Mouse (Mus musculus) heart, embryonic 10.5 days (tissue): Measurements from ENCODE around the gene Wwox. TPM values are rescaled to one million over a fixed set of nuclear protein-coding genes. Genes with fewer than 3 reads are reported as not detected.

Experiments used
- DNase-seq: peaks from one replicate; pipeline ENCODE4 v3.0.0-alpha.2; 2017; ENCODE audit warnings: low spot score
- H3K27ac ChIP-seq: fragments of 300-500 bp; sonication (generic); 2 replicates; pipeline ENCODE4 v1.5.1; 2016; ENCODE audit warnings: mild to moderate bottlenecking
- H3K27me3 ChIP-seq: fragments of 300-500 bp; sonication (generic); 2 replicates; pipeline ENCODE4 v1.6.1; 2016; ENCODE audit warnings: mild to moderate bottlenecking; ENCODE audit not compliant: poor library complexity, insufficient read depth, severe bottlenecking
- H3K36me3 ChIP-seq: fragments of 300-500 bp; sonication (generic); 2 replicates; pipeline ENCODE4 v1.6.1; 2016; ENCODE audit warnings: mild to moderate bottlenecking, moderate library complexity
- H3K4me1 ChIP-seq: fragments of 300-500 bp; sonication (generic); 2 replicates; pipeline ENCODE4 v1.6.1; 2016; ENCODE audit warnings: mild to moderate bottlenecking
- H3K4me3 ChIP-seq: fragments of 300-500 bp; sonication (generic); 2 replicates; pipeline ENCODE4 v1.5.1; 2016; ENCODE audit warnings: mild to moderate bottlenecking, moderate library complexity
- H3K9me3 ChIP-seq: fragments of 300-500 bp; sonication (generic); 2 replicates; pipeline ENCODE4 v1.6.1; 2016; ENCODE audit warnings: mild to moderate bottlenecking, moderate library complexity
- WGBS: fragments of 180-500 bp; shearing (Covaris S2); methylation state at CpG from one replicate; pipeline ENCODE4 v1.1.7; 2016; 5-methylcytosine and 5-hydroxymethylcytosine counted together
- polyA plus RNA-seq: library from polyadenylated mRNA; unstranded; fragments of >200 nt; fragmentation: Nextera tagmentation; extraction: Ambion mirVana; gene quantifications from 2 replicates; pipeline ENCODE4 v1.2.1, GENCODE M21; 2016

The Wwox gene
- polyA plus RNA-seq, 1 experiment from 2014 or later = 9.8 TPM

DNA sequence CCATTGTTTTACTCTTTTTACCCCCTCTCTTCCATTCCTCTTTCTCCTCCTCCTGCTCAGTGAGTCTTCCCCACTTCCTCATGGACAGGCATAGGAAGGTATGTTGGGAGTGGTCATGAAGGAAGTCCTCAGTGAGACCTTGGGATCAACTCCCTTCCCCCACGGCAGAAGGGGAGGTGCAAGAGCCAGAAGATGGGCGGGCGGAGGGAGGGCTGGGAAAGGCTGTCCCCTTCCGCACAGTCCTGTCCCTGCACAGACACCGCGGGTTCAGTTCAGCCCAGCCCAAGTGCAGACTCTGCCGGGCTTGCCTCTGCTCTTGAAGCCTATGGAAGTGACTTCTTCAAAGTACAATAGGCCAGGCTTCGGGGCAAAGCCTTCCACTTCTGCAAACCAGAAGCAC lies 38.3 kb downstream of the Wwox start:
- no peak for DNase-seq
- Histone ChIP-seq H3K36me3 (no peaks in the 10 kb centered on the region), H3K4me3 (no peak overlapping the region), H3K27ac (no peak overlapping the region), H3K27me3 (no peaks in the 10 kb centered on the region), H3K9me3 (no peaks in the 10 kb centered on the region), H3K4me1 (peaks cover 5% of the 10 kb centered on the region; the same call in 1 of the 2 replicates)
- 61% methylated on average over 8 of the region's 8 CpGs for WGBS

DNA sequence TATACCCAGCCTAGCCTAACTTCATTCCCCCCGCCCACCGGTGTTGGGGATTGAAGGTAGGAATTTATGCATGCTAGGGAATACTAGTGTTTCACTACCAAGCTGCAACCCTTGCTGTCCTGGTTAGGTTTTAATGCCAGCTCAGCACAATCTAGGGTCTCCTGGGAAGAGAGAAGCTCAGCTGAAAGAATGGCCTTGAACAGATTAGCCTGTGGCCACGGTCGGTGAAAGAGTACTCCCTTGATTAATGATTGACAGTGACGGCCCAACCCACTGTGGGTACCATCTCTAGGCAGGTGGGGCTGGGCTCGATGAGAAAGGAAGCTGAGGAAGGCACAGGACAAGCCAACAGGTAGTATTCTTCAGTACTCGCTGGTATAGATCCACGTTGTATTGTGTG lies 40.3 kb downstream of the Wwox start:
- DNase-seq = no peak
- H3K36me3 ChIP-seq = no peaks in the 10 kb centered on the region
- H3K4me3 ChIP-seq = no peak overlapping the region
- 79% methylated on average over 8 of the region's 8 CpGs for WGBS
- no peaks in the 10 kb centered on the region for H3K9me3 ChIP-seq
- H3K27ac ChIP-seq = no peak overlapping the region
- H3K27me3 ChIP-seq = no peaks in the 10 kb centered on the region
- peaks cover 12% of the 10 kb centered on the region for H3K4me1 ChIP-seq

DNA sequence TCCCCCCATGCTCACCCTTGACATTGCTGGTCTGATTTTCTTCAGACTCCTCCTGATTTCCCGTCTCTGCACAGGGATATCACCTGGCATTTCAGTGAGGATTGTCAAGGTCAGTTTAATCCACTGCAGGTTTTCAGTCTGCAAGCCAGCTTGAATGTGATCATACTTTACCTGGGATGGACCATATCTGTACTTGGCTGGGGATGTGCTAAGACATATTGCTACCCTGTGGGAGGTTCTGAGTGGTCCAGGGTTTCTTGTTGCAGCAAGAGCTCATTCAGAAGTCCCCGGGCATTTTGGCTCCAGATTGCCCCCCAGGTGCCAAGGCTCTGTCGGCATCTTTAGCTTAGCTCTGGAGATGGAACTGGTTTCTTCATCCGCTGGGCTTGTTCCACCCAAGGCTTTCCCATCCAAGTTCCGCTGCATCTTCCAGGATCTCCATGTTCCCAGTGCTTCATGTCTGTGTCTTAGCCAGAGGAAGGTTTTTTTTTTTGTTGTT lies 52.3 kb downstream of the Wwox start:
- no peak overlapping the region for H3K27ac ChIP-seq
- WGBS = 87% methylated on average over 5 of the region's 5 CpGs
- no peak for DNase-seq
- no peaks in the 10 kb centered on the region for H3K27me3 ChIP-seq
- H3K4me3 ChIP-seq = no peak overlapping the region
- no peaks in the 10 kb centered on the region for H3K9me3 ChIP-seq
- peaks cover 9% of the 10 kb centered on the region; the same call in 1 of the 2 replicates for H3K4me1 ChIP-seq
- H3K36me3 ChIP-seq = no peaks in the 10 kb centered on the region

DNA sequence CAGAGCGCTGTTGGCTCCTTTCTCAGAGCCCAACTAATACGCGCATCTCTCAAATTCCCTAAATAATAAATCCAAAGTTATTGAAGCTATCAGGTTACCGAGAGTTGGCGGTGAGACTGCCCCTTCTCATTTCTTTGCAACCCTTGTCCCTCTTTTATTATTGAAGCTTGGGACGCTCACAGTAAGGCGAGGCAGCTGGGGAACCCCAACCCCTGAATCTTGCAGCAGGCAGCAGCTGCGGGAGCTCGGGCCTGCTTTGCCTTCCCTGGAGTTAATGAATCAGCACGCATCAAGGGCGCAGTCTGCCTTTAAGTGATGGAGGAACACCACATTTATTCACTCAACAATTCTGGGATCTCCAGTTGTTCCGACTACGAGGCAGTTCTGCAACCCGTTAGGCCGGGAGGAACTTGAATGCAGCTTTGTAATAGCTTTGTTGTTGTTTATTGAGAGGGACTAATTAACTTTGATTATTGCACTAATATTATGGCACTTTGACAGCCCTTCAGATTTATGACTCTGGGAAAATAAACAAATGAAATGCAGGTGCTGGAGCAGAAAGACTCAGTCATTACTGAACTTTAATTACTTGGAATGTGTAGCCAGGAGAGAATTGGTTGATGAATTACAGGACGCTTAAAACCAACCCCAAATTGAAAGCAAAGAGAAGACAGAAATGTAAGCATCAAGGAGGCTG lies 60.1 kb downstream of the Wwox start:
- H3K9me3 ChIP-seq = no peaks in the 10 kb centered on the region
- no peak for DNase-seq
- 82% methylated on average over 16 of the region's 16 CpGs for WGBS
- H3K4me3 ChIP-seq = no peak overlapping the region
- H3K4me1 ChIP-seq = peaks cover 9% of the 10 kb centered on the region
- H3K27me3 ChIP-seq = no peaks in the 10 kb centered on the region
- H3K27ac ChIP-seq = no peak overlapping the region
- no peaks in the 10 kb centered on the region for H3K36me3 ChIP-seq

DNA sequence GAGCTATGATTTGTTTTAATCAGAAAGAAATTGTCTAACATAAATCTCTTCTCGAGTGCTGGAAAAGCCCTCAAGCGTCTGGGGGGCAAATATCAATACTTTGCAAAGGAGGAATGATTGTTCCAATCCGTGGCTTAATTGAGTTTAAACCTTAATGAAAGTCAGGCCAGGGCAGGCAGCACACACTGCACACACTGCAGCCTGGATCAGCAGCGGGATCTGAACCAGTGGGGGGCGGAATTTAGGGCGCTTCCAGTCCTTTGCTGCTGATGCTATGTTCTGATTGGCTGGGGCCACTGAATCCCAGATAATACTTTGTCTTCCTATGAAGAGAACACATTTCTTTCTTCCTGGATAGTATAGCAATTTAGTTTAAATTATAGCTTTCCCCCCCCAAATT lies 62.5 kb downstream of the Wwox start:
- peaks cover 25% of the 10 kb centered on the region for H3K4me1 ChIP-seq
- no peak overlapping the region for H3K27ac ChIP-seq
- H3K9me3 ChIP-seq = no peaks in the 10 kb centered on the region
- peaks cover 2% of the 10 kb centered on the region; the same call in 1 of the 2 replicates for H3K27me3 ChIP-seq
- H3K4me3 ChIP-seq = no peak overlapping the region
- WGBS = 65% methylated on average over 6 of the region's 6 CpGs
- no peak for DNase-seq
- no peaks in the 10 kb centered on the region for H3K36me3 ChIP-seq

DNA sequence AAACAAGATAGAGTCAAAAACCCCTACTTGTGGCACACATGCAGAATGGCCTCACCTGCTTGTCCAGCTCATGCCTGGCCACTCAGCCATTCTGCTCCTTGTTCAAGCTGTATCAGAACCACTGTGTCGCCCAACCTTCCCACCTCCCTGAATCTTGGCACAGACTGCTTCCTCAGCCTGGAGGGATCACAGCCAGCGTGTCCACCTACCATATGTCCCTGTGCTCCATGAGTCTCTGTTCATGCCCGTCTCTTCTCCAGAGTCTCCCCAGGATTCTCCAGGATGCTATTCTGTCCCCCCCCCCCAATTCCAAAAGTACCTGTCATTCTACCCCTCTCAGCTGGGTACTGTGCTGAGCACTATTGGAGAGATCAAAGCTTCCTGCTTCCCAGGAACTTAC lies 63.7 kb downstream of the Wwox start:
- no peaks in the 10 kb centered on the region for H3K36me3 ChIP-seq
- H3K27me3 ChIP-seq = peaks cover 6% of the 10 kb centered on the region; the same call in 1 of the 2 replicates
- no peak overlapping the region for H3K4me3 ChIP-seq
- no peak for DNase-seq
- no peaks in the 10 kb centered on the region for H3K9me3 ChIP-seq
- WGBS = 76% methylated on average over 3 of the region's 3 CpGs
- H3K4me1 ChIP-seq = peaks cover 21% of the 10 kb centered on the region
- no peak overlapping the region for H3K27ac ChIP-seq

DNA sequence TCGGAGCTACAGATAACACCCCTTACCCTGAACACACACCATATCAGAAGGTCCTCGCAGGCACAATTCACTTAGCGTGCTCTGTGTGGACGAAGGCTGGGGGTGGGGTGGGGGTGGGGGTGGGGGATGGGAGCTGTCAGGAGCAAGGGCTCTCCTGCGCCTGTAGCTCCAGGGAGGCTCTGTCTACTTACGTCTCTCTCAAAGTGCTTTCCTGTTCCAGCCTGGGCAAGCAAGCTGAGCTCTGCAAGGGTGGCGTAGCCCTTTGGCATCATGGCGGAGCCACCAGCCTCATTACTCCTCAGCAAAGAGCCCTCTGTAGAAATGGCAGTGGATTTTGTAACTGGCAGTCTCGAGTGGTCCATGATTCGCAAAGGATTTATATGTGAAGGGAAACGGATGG lies 65.4 kb downstream of the Wwox start:
- no peaks in the 10 kb centered on the region for H3K9me3 ChIP-seq
- peaks cover 6% of the 10 kb centered on the region; the same call in 1 of the 2 replicates for H3K27me3 ChIP-seq
- 38% methylated on average over 11 of the region's 11 CpGs for WGBS
- H3K36me3 ChIP-seq = no peaks in the 10 kb centered on the region
- DNase-seq = no peak
- H3K27ac ChIP-seq = peak overlapping the region; percentile 32; the same call in 1 of the 2 replicates
- peaks cover 23% of the 10 kb centered on the region for H3K4me1 ChIP-seq
- H3K4me3 ChIP-seq = peak overlapping the region; percentile 28

DNA sequence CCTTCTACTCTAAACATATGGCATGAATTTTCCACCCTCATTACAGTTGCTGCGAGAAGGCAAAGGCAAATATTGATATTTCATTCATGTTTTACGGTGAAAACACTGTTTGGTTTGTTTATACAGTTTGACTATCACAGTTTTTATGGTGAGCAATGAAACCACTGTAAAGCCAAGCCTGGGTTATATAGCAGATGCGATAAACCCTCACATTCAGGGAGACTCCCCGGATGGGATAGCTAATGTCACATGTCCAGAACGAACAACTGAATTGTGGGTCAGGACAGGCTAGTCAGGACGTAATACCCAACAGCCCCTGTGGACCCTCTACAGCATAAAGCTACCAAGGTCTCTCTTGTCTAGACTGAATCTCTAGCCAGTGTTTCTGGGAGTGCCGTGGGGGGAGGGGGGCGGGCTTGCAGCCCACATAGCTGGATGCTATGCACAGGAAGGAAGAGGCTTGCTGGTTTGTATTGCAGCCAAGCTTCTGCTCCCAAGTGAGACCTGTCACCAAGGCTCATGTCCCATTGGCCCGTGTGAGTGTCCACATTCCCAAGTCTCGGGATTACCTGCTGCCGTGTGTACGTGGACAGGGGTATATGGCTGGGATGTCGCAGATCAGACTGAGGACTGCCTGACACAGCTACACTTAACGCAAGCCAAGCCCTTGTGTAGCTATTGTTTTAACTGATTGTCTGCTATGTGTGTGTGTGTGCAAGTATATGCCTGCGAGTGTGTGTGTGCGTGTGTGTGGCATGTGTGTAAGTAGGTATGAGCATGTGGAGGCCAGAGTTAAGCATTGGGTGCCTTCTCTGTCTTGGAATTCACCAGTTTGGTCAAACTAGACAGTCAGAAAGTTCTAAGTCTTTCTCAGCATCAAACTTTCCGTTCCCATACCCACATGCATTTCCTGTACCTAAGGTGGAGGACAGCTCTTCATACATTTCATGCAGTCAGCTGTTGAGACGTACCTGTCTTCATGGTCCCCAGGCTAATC lies 66.2 kb downstream of the Wwox start:
- H3K36me3 ChIP-seq = no peaks in the 10 kb centered on the region
- WGBS = 79% methylated on average over 18 of the region's 18 CpGs
- no peak overlapping the region for H3K27ac ChIP-seq
- H3K4me3 ChIP-seq = no peak overlapping the region
- H3K9me3 ChIP-seq = no peaks in the 10 kb centered on the region
- no peak for DNase-seq
- peaks cover 6% of the 10 kb centered on the region; the same call in 1 of the 2 replicates for H3K27me3 ChIP-seq
- peaks cover 23% of the 10 kb centered on the region for H3K4me1 ChIP-seq

DNA sequence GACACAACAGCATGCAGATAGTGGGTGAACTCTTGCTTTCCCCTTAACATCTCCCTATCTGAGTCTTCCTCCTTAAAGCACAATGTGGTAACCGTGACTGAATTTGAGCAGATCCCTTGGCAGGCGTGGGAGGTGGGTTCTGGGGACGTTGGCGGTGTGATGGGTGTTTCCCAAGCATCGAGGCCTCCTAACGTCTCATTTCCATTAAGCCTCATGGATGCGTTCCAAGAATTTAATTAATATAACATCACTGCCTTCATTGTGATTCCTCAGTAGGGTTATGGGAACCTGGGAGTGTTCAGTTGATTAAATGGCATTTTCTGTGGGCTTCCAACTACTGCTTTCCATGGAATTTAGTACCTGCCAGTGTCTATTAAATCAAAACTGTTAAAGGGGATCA lies 67.9 kb downstream of the Wwox start:
- H3K4me1 ChIP-seq = peaks cover 23% of the 10 kb centered on the region

DNA sequence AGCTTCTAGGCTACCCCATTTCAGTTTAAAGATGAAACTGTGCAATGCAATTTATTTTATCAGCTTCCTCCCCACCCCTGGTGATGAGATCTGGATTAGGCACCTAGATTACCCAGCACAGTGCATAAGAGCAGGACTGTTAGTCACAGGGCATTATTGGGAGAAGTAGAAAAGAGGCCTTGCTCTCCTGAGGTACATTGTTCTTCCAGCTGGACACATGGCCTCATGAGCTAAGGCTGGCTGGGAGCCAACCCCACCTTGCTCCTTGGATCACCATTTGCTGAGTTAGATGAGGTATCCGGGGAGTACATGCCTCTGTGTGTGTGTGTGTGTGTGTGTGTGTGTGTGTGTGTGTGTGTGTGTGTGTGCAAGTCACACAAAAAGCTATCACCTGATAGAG lies 70.8 kb downstream of the Wwox start:
- DNase-seq = no peak
- Histone ChIP-seq H3K27ac (no peak overlapping the region), H3K4me1 (peaks cover 12% of the 10 kb centered on the region; the same call in 1 of the 2 replicates), H3K4me3 (no peak overlapping the region), H3K9me3 (no peaks in the 10 kb centered on the region), H3K27me3 (peaks cover 6% of the 10 kb centered on the region; the same call in 1 of the 2 replicates), H3K36me3 (no peaks in the 10 kb centered on the region)
- WGBS = 76% methylated on average over 1 of the region's 1 CpGs

More for the DNA sequence above, 67.9 kb downstream of the Wwox start:
- no peaks in the 10 kb centered on the region for H3K9me3 ChIP-seq
- H3K27me3 ChIP-seq = peaks cover 6% of the 10 kb centered on the region; the same call in 1 of the 2 replicates
- no peak overlapping the region for H3K27ac ChIP-seq
- WGBS = 85% methylated on average over 7 of the region's 7 CpGs
- no peak for DNase-seq
- H3K4me3 ChIP-seq = no peak overlapping the region
- no peaks in the 10 kb centered on the region for H3K36me3 ChIP-seq

DNA sequence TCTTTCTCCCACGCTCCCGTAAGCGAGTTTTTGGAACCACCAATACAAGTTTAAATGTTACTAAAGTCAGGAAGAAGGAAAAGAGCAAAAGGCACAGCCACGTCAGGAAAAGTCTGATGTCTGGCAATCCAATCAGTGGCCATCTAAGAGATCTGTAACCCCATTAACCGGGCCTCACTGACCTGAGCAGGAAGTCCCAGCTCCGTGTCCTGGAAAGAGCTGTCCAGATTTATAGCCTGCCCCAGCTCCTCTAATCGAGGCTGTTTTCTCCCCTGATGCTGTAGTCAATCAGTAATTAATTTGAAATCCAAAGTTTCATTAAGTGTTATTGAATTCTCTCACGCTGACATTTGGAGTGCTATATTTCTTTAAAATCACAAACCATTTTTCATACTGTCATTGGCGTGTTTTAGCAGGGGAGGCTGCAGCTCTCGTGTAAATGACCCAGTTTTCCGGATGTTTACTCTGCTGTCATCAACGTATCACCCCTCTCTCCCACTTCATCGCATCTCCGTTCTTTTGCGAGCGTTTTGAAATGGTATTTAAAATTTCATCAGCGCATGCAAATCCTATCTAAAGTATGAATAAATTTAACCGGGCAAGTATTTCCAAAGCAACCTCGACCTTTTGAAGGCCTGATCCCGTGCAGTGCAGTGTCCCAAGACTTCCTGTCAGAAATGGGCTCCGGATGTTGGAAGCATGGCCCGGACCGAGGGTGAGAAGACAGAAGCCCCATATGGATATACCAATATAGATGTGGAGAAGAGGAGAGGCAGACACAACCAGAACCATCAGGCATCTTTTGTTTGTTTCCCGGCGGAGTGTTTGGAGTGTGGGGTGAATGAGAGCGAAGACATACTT lies 72.8 kb downstream of the Wwox start:
- H3K4me3 ChIP-seq = no peak overlapping the region
- H3K36me3 ChIP-seq = 0 out of 2 replicates have a peak, but pooled peaks cover 5% of the 10 kb centered on the region
- H3K27me3 ChIP-seq = 0 out of 2 replicates have a peak, but pooled peaks cover under 1% of the 10 kb centered on the region
- H3K9me3 ChIP-seq = no peaks in the 10 kb centered on the region
- no peak for DNase-seq
- 0 out of 2 replicates have a peak, but pooled peaks cover 3% of the 10 kb centered on the region for H3K4me1 ChIP-seq
- WGBS = 87% methylated on average over 26 of the region's 26 CpGs
- no peak overlapping the region for H3K27ac ChIP-seq

DNA sequence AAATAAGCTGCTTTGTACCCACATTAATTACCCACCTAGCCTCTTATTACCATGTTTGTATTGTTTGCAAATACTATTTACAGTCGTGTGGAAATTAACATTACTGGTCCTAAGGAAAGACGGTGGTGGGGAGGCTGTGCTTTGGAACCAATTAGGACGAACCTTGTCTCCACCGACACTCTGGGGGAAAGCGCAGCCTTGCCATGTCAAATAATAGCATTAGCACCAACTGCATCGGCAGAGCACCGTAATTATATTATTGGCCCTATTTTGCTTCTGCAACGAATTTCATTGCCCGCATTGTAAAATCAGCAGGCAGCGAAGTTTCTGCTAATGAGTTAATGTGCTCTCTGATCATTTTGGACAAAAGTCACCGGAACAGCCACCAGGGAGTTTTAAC lies 75.2 kb downstream of the Wwox start:
- no peaks in the 10 kb centered on the region for H3K9me3 ChIP-seq
- 0 out of 2 replicates have a peak, but pooled peaks cover 5% of the 10 kb centered on the region for H3K36me3 ChIP-seq
- DNase-seq = no peak
- 0 out of 2 replicates have a peak, but pooled peaks cover under 1% of the 10 kb centered on the region for H3K4me1 ChIP-seq
- no peaks in the 10 kb centered on the region for H3K27me3 ChIP-seq
- H3K27ac ChIP-seq = no peak overlapping the region
- H3K4me3 ChIP-seq = no peak overlapping the region
- 82% methylated on average over 11 of the region's 11 CpGs for WGBS
